Mouse (Mus musculus) inflammation-experienced regulatory T-cells, adult 6 months (primary cell): ENCODE data around the gene Ceacam12. TPM values are rescaled to one million over a fixed set of nuclear protein-coding genes. Genes with fewer than 3 reads are reported as not detected.
"Not testable (repeated sequence)": the region's sequence is repeated elsewhere in the genome, so short reads cannot be mapped to it uniquely, and the experiment has no call there.

Experiments used
- ATAC-seq: one replicate; pipeline ENCODE4 v1.8.0; 2017
- polyA plus RNA-seq, 3 experiments: library from polyadenylated mRNA; unstranded; fragments of 100-300 nt; shearing (Covaris generic); gene quantifications; one replicate each; pipeline ENCODE4 v1.2.1; 2017

The Ceacam12 gene
- polyA plus RNA-seq: not detected

GRCm38 (mm10) chr7:18065629-18066028 lies at the start of gene Ceacam12:
Gene Ceacam12, plus strand, starts transcription at chr7:18065929.
- no peak for ATAC-seq

GRCm38 (mm10) chr7:18073821-18074220 lies 8.1 kb downstream of the Ceacam12 start:
- ATAC-seq: not testable (repeated sequence)

- no peak for ATAC-seq
Observed at GRCm38 (mm10) chr7:18100785-18101184, 35.1 kb downstream of the Ceacam12 start.

Other genes starting within 250 kb of the Ceacam12 start
- not detected for gene Gm5155, start 194.2 kb upstream of the Ceacam12 start, polyA plus RNA-seq
- gene Ceacam11, start 93.8 kb upstream of the Ceacam12 start, polyA plus RNA-seq: not detected
- not detected for gene Ceacam13, start 56.0 kb upstream of the Ceacam12 start, polyA plus RNA-seq
- gene Igfl3, start 110.6 kb downstream of the Ceacam12 start, polyA plus RNA-seq: not detected
- not detected for gene Mill1, start 179.4 kb downstream of the Ceacam12 start, polyA plus RNA-seq